Mouse (Mus musculus) C2C12 (cell line): ENCODE results near the gene Foxn1. TPM values are rescaled to one million over a fixed set of nuclear protein-coding genes. Genes with fewer than 3 reads are reported as not detected.

Source experiments
- H3K27me3 ChIP-seq: one replicate; pipeline ENCODE4 v1.6.1; 2011; ENCODE audit not compliant: control insufficient read depth, insufficient read depth, insufficient read length
- H3K36me3 ChIP-seq: one replicate; pipeline ENCODE4 v1.6.1; 2011; ENCODE audit not compliant: control insufficient read depth, insufficient read depth
- H3K4me3 ChIP-seq: one replicate; pipeline ENCODE4 v1.5.1; 2011; ENCODE audit warnings: mild to moderate bottlenecking, control low read depth; ENCODE audit not compliant: poor library complexity, insufficient read depth, severe bottlenecking
- H3K79me2 ChIP-seq: one replicate; pipeline ENCODE4 v1.6.1; 2011; ENCODE audit not compliant: control insufficient read depth, insufficient read depth
- H3K79me3 ChIP-seq: one replicate; pipeline ENCODE4 v1.6.1; 2011; ENCODE audit warnings: low read depth, control low read depth
- H3ac ChIP-seq: one replicate; pipeline ENCODE3; 2011; ENCODE audit warnings: low read depth; ENCODE audit not compliant: control insufficient read depth, insufficient read length
- CEBPB ChIP-seq: IDR thresholded peaks from one replicate; pipeline ENCODE4 v1.6.1; 2011; ENCODE audit warnings: low read depth, mild to moderate bottlenecking, control low read depth, moderate library complexity
- CTCF ChIP-seq: IDR thresholded peaks from one replicate; pipeline ENCODE4 v1.5.1; 2011; ENCODE audit not compliant: control insufficient read depth, insufficient read depth, insufficient read length
- FOSL1 ChIP-seq: IDR thresholded peaks from one replicate; pipeline ENCODE4 v1.8.0; 2011; ENCODE audit warnings: mild to moderate bottlenecking, low read length; ENCODE audit not compliant: poor library complexity, insufficient read depth, severe bottlenecking
- MAX ChIP-seq: IDR thresholded peaks from one replicate; pipeline ENCODE4 v1.6.1; 2011; ENCODE audit warnings: mild to moderate bottlenecking, control low read depth
- MYOD1 ChIP-seq: IDR thresholded peaks from one replicate; pipeline ENCODE4 v1.6.1; 2011; ENCODE audit warnings: low read depth; ENCODE audit not compliant: control insufficient read depth, insufficient read length
- MYOG ChIP-seq: IDR thresholded peaks from one replicate; pipeline ENCODE4 v1.6.1; 2011; ENCODE audit not compliant: control insufficient read depth, insufficient read length; ENCODE audit errors: extremely low read depth
- USF1 ChIP-seq: IDR thresholded peaks from one replicate; pipeline ENCODE4 v1.6.1; 2011; ENCODE audit warnings: low read depth, mild to moderate bottlenecking, control low read depth, moderate library complexity
- polyA plus RNA-seq: library from polyadenylated mRNA; unstranded; fragments of >200 nt; fragmentation: generic; extraction: Trizol; gene quantifications from one replicate; pipeline ENCODE4 v1.2.1, GENCODE M21; 2012; ENCODE audit warnings: missing spikeins

Foxn1 gene
- polyA plus RNA-seq, 1 experiment, result 0.39 TPM

DNA sequence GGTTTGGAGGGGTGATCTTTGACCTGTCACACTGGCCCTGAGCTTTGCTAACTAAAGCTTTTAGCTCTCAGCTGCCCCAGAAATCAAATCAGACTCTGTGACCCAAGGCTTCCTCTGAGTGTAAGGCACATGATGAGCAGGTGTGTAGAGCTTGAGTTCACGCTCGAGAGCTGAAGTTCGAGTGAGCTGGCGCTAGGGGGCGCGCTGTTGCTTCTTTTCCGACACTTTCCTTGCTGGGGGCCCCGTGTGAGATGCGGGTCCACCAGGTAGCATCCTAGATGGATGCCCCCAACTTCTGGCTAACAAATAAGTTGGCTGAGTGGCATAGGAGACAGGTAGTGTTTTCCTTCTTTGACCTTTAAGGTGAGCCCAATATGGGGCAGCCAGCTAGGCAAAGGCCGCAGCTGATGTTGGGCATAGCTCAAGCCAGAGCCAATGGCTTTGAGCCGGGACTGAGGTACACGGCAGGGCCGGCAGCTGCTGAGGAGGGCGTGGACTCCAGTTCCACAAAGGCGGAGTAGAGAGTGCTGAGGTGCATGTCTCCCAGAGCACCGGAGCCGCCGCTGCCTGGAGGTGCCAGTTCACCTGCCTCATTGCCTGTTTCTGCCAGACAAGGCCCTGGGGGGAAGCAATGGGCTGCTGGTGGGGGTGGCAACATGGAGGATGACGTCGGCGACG, 27.9 kb downstream of the Foxn1 start:
- Histone ChIP-seq H3K79me3 (no peaks in the 10 kb centered on the region), H3K4me3 (no peak overlapping the region), H3ac (no peak overlapping the region), H3K79me2 (no peaks in the 10 kb centered on the region), H3K27me3 (no peaks in the 10 kb centered on the region), H3K36me3 (no peaks in the 10 kb centered on the region)
- peak; percentile 60 for TF ChIP-seq CTCF
- TF ChIP-seq FOSL1, result no peak

DNA sequence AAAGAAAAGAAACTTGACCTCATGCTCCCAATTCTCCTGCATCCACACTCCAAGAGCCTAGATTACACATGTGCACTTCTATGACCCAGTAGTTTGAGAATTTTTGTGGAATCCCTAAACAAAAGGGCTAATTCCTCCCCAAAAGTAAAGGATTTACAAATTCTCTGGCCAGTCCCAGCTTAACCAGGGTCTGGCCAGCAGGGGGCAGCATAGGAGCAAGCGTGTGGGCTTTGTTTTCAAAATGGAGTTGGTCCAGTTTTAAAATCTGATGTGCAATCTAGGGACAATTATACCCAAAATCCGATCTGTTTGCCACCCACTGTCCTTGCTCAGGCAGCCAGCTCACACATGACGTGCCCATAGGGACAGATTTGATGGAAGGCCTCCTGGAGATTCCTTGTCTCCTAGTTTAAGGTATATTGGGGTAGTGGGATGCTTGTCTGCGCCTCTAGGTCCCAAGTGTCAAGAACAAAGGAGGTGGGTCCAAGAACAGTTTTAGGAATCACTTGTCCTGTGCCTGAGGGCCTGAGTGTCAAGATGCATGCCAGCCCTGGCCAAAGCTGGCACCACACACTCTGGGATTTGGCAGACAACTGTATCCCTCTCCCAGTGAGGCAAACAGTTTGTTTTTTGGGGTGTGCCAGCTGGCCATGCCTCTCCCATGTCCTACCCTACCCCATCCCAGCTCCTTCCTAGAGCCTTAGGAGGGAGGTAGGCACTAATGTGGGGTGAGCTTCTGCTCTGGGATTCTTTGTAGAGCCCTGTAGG, 30.7 kb downstream of the Foxn1 start:
- Histone ChIP-seq H3K4me3 (no peak overlapping the region), H3ac (no peak overlapping the region), H3K27me3 (no peaks in the 10 kb centered on the region), H3K79me3 (no peaks in the 10 kb centered on the region), H3K36me3 (no peaks in the 10 kb centered on the region), H3K79me2 (no peaks in the 10 kb centered on the region)
- TF ChIP-seq MYOD1, result no peak
- no peak for TF ChIP-seq FOSL1
- TF ChIP-seq CTCF, result peak; percentile 41

DNA sequence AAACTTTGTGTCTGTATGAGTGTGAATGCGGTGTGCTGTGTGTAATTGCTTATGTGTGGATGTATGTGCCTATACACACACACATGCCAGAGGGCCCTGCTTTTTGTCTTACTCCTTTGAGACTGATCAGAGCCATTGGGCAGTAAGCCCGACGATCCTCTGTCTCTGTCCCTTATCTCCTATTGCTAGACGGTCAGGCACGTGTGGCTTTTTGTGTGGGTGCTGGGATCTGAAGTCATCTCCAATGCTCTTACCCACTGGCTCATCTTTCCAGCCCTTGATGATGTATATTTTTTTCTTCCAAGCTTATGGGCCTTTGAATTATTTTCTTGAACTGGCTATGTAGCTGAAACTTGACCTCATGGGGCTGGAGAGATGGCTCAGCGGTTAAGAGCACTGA, 31.5 kb downstream of the Foxn1 start:
- Histone ChIP-seq H3K79me2 (no peaks in the 10 kb centered on the region), H3K27me3 (no peaks in the 10 kb centered on the region), H3K79me3 (no peaks in the 10 kb centered on the region), H3K4me3 (no peak overlapping the region), H3K36me3 (no peaks in the 10 kb centered on the region), H3ac (no peak overlapping the region)
- no peak for TF ChIP-seq USF1
- no peak for TF ChIP-seq MAX
- TF ChIP-seq CTCF, result no peak
- no peak for TF ChIP-seq MYOD1
- no peak for TF ChIP-seq FOSL1
- TF ChIP-seq MYOG, result no peak
- TF ChIP-seq CEBPB, result no peak

DNA sequence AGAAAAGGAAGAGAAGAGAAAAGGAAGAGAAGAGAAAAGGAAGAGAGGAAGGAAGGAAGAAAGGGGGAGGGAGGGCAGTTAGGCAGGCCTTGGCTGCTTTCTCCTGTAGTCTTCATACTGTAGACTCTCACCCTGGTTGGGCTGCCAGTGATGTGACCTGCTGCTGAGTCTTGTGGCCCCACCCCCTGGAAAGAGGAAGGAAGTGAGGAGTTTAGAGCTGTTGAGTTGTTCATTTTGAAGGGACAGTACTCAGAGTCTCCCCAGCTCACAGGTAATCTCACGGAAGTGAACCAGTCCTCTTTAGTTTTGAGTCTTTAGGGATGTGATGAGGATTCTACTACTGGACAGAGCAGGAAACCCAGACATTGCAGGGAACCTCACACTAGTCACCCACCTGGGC, 33.3 kb downstream of the Foxn1 start:
- Histone ChIP-seq H3K79me2 (no peaks in the 10 kb centered on the region), H3ac (no peak overlapping the region), H3K79me3 (no peaks in the 10 kb centered on the region), H3K4me3 (no peak overlapping the region), H3K36me3 (peaks cover 5% of the 10 kb centered on the region), H3K27me3 (no peaks in the 10 kb centered on the region)
- TF ChIP-seq USF1 (no peak), FOSL1 (no peak), MYOD1 (no peak), CEBPB (no peak), CTCF (no peak), MAX (no peak), MYOG (no peak)

DNA sequence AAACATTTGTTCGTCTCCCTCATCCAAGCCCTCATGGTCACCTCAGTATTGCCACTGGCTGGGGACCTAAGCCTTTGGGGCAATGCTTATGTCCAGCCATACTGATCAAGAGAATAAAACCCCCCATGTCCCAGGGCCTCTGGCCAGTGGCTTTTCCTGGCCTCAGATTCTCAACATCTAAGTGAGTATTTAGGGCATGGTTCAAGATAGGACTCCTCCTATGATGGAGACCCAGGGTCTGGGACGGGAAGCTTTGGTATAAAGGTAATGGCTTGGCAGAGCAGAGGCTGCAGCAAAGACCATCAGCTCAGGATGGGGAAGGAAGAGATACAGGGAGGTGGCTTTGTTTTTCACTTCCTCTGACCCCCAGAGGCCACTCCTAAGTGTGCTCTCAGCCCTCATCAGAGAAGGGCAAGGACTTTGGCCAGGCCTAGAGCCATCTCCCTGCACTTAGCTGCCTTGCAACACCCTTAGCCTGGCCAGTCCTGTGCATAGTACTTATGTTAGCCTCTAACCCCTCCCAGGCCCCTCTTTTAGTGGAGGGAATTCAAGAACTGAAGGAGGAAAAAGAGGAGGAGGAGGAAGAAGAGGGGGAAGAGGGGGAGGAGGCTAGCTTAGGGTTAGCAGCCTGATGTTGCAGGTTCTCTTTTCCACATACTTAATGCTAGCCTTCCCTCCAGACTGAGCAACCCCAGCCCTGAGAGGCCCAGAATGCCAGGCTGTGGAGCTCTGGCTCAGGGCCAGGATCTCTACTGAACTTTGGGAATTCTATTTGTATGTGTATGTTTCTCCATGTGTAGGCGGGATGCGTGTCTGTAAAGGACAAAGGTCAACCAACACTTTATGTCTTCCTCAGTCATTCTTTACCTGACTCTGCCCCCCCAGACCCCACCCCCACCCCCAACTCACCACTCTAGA, 36.7 kb downstream of the Foxn1 start:
- peaks cover 7% of the 10 kb centered on the region for H3K36me3 ChIP-seq
- H3K79me3 ChIP-seq, result no peaks in the 10 kb centered on the region
- TF ChIP-seq CTCF, result no peak
- TF ChIP-seq MYOD1, result no peak
- TF ChIP-seq MYOG, result no peak
- no peak for TF ChIP-seq CEBPB
- TF ChIP-seq USF1, result no peak
- no peak for TF ChIP-seq MAX
- no peak for TF ChIP-seq FOSL1
- H3ac ChIP-seq, result no peak overlapping the region
- no peak overlapping the region for H3K4me3 ChIP-seq
- H3K27me3 ChIP-seq, result no peaks in the 10 kb centered on the region
- H3K79me2 ChIP-seq, result no peaks in the 10 kb centered on the region
